Mouse (Mus musculus) bone marrow, adult 2 months (tissue): ENCODE measurements around the gene Mrnip.

ENCODE experiments used
- CTCF ChIP-seq: fragments of 200-500 bp; IDR thresholded peaks from 2 replicates; pipeline ENCODE4 v1.5.1; 2011; ENCODE audit warnings: low read length, control low read depth; ENCODE audit not compliant: control insufficient read depth, insufficient read depth
- POLR2A ChIP-seq: fragments of 200-500 bp; IDR thresholded peaks from 2 replicates; pipeline ENCODE4 v1.6.1; 2011; ENCODE audit warnings: low read depth, mild to moderate bottlenecking, control low read depth, low read length, borderline replicate concordance; ENCODE audit not compliant: control insufficient read depth

DNA sequence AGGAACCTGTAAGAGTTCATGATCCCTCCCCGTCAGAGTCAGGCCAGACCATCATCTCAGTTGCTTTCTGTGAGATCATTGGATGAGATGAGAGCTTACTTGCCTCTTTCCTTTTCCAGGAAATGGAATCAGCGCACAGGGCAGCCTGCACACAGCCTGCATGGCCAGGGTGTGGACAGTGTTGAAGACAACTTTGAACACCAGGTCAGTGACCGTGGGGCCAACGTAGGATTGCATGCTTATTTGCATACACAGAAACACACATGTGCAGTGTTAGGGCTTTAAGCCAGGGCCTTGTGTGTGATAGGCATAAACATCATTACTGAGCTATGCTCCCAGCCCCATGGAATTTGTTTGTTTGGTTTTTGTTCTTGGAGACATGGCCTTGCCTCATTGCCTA is 23.3 kb downstream of the Mrnip start:
- TF ChIP-seq CTCF (no peak), POLR2A (no peak)
